Mouse (Mus musculus): ENCODE results near the gene Rassf8.

The Rassf8 gene

DNA sequence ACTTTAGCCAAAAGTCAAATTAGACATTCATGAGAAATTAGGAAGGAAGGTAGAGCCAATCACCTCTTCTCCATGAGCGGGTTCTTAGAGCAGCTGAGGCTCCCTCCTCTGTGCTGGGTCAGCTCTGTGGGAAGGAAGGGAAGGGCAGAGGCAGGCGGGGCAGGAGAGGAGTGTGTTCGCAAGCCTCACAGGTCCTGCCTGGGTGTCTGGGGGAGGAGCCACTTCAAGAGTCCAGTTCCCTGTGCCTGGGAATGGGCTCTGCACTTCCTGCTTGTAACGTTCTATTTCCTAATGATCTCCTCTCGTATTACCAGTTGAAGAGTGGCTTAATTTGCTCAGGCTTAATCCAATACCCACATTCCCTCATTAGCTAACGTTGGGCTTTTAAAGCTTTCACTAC is 32.8 kb downstream of the Rassf8 start:
- DNase-seq (ENCODE audit: low spot score), result peak; percentile 57

DNA sequence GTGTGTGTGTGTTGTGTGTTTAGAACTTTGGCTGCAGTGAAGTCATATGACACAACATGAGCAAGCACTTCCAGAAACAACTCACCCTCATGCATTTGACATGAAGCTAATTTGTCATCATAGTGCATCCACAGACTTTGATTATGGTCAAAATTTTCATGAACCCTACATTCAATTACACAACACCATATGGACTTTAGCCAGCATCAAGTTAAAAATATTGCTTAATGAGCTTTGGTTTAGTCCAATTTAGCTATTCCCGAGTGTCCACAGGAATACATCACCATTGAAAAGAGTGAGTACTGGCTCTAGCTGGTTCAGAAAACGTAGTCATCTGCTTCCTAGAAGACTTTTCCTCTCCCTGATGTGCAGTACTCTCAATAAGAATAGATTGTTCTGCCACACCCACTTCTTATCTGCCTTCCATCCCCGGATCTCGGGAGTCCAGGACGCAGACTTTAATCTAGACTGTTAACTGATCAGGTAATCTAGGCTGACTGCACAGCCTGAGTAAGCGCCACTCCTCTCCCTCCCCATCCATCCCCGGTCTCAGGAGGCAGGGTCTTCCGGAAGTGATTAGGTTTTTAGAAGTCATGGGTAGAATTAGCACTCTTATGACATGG is 33.7 kb downstream of the Rassf8 start:
- no peak for DNase-seq (ENCODE audit: low spot score)

DNA sequence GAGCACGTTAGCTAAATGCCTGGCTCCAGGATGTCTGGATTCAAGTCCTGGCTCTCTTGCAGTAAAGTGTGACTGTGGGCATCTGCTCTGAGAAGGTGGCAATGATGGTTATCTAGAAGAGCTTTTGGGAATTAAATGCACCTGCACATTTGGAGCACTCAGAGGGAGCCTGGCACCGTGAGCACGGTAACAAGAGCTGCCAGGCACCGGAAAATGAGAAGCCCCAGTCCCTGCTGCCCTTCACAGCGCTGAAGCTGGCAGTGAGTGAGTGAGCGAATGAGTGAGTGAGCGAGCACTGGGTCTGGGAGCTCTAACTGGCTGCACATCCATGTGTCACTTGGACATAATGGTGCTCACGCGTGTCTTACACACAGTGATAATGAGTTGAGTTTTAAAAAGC is 34.7 kb downstream of the Rassf8 start:
- DNase-seq (ENCODE audit: low spot score), result no peak

DNA sequence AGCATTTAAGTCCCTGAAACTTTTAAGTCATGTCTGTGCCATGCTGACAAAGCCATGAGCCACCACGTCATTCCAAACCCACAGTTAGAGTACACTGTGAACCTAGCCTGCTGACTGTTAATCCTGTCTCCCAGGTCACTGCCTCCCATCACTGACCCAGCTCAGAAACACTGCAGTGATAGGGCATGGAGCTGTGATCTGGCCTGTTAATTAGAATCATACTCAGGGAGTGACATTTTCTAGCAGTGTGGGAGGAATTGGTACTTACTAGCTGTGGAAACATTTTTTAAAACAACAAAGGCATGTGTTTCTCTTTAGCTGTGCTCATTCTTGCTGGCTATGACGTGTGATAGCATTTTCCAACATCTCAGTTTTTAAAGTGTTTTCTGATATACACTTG is 35.4 kb downstream of the Rassf8 start:
- DNase-seq (ENCODE audit: low spot score), result no peak

DNA sequence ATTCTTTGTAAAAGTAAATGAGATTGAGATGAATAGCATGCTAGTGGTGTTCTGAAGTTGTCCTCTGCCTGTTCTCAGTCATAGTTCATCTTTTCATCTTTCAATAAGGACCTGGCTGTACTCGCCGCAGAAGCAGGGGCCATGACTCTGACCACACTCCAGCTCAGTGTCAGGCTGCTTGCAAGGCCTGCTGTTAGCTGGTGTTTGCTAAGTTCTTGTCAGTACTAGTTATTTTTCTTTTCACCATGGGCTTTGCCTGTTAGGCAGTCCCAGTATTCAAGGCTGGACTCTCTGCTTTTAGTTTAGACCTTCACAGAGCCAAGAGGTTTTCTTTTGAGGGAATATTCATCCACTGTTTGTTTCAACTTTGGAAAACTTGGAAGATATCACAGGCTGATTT is 40.8 kb downstream of the Rassf8 start:
- DNase-seq (ENCODE audit: low spot score), result no peak

DNA sequence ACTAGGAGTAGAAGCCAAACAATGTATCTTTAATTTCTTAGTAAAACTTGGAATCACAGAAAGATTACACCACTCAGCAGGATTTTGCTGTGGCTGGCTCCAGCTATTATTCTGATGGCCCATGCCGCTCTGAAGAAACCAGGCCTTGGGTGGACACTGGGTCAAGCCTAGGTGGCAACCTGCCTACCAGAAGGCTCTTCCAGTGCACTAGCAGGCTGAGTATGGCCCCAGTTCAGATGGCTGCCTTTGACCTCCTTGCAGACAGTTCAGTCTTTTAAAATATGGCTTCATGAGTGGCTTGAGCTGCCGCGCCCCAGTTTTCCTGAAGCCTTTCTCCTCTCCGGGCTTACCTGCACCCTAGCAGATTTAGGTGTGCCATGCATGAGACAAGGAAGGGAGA is 43.2 kb downstream of the Rassf8 start:
- DNase-seq (ENCODE audit: low spot score), result no peak

DNA sequence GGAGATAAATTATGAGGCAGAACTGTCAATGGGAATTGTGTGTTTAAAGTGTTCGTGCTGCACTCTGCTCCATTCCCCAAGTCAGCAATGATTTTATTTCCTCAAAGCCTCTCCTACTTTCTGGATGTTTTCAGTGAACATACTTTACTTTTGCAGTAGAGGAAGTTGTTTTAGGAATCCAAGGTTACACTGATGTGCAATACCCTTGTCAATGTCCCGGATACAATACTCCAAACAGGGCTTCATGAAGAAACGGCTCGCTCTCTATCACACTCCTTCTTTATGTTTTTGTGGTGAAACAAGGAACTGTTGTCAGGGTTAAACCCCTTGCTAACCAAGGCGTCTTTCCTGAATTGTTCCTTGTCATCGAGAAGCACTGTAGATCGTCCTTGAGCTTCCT is 45.8 kb downstream of the Rassf8 start:
- no peak for DNase-seq (ENCODE audit: low spot score)

DNA sequence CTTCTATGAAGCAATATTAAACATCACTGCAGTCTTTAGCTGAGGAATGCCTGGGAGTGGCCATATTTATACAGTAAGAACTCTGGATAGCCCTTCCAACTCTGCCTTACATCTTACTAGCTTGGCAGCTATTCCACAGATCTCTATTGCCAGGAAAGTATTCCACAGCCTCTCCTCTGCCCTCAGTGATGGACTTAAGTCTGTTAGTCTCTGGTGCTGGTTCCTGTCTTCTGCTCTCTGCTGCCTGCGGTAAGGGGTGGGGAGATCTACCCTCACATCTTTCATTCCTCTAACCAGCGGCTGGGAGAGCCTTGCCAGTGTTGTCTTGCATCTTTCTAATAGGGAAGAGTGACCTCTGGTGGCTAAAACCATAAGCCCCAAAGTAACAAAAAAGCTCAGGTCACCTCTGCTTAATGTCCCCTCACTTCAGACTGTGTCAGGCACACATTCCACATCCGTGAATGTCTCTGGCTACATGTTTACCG is 46.6 kb downstream of the Rassf8 start:
- peak; percentile 77 for DNase-seq (ENCODE audit: low spot score)

DNA sequence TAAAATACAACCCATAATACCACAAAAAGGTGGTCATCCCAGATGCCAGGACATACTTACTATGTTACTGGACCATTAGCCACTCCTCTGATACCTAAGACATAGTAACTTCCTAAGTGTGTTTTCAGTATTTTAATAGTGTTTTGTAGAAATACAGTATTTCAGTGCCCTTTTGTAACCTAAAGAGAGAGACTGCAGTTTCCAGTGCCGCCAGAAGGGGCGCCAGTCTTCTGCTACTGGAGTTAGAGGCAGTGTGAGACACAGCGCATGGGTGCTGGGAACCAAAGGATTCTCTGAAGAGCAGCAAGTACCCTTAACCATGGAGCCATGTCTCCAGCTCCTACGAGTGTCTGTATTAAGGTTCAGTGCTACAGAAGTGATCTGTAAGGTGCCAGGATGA is 48.1 kb downstream of the Rassf8 start:
- no peak for DNase-seq (ENCODE audit: low spot score)

DNA sequence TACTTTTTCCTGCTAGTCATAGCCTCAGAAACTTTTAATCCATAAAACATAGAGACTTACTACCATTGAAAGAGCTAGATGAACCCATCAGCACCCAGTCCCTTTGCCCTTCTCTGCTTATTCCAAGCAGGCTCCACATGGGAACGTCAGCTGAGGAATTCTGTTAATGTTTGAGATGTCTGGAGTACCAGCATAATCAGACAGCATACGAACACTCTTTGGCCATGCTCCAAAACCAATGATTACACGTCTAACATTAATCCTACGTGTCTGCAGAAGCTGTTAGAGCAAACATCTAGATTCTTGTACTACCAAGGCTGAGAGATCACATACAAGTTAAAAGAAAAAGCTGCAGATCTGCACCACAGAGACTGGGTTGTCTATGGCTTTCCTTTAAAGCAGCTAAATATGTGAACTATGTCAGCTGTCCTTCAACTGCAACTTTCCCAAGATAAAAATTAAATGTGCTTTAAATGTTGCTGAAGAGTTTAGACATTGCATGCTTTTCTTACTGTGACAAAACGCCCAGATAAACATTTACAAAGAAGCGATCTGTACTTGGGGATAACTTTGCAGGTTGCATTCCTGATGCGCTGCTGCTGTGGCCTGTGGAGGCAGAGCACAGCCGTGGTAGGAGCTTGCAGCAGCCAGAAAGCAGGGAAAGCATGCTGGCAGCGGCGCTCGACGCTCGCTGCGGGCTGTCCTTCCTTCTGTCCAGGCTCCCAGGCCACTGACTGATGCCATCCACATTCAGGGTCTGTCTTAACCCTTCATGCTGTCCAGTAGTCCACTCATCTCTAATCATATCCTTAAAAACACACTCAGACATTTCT is 49.9 kb downstream of the Rassf8 start:
- no peak for DNase-seq (ENCODE audit: low spot score)

DNA sequence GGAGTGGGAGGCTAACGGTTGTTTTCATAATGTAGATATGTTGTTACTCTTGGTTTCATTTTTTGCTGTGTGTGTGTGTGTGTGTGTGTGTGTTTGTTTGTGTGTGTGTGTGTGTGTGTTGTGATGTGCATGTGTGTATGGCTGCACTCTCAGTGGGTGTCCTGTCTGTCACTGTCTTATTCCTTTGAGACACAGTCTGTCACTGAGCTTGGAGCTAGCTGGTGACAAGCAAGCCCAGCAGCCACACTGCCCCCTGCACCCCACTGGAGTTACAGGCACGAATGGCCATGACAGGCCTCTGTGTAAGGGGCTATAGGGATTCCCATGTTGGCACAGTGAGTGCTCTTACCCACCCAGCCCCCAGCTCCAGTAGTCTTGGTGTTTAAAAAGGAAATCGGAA is 51.1 kb downstream of the Rassf8 start:
- DNase-seq (ENCODE audit: low spot score), result no peak

DNA sequence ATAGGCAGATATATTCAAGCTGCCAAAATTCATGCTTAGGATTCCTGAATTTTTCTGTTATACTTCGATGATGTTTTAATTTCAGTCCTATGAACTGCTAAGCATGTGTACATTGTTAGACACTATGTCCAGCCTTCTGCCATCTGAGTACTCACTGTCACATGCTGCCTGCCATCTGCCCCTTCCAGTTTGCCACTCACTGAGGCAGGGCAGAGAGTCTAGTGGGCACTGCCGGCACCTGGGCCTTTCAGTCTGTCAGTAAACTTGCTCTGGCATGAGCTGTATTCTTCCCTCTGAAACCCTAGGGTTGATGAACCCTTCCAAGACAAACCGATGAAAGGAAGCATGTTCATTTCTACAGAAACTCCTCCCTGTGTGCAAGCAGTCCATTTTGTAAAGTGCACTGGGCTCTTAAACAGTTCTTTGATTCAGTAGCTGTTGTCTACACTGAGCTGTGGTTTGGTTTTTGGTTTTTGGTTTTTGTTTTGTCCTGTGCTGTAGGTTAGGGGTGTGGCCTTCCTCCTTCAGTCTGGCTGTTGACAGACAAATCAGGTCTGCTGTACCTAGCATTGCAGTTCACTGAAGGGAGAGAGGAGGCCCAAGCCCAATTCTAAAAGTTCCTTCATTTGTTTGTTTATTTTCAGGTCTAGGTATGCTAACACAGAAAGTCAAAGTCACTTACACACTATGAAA is 55.4 kb downstream of the Rassf8 start:
- no peak for DNase-seq (ENCODE audit: low spot score)

DNA sequence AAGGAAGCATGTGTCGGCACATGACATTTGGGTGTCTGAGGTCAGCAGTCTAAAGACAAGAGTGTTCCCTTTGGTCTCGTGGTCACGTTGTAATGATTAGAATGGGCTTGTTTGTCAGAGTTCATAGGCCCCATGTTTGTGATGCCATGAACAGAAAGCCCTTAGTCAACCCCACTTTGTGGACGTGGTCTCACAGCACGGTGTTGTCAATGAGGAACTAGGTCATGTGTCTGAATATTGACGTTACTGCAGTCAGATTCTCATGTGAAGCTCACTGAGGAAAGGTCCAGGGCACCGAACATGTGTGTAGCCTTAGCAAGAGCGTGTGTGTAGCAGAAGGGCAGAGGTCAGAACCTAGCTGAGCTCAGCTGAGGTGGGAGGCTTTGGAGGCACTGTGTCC is 56.3 kb downstream of the Rassf8 start:
- DNase-seq (ENCODE audit: low spot score), result no peak

DNA sequence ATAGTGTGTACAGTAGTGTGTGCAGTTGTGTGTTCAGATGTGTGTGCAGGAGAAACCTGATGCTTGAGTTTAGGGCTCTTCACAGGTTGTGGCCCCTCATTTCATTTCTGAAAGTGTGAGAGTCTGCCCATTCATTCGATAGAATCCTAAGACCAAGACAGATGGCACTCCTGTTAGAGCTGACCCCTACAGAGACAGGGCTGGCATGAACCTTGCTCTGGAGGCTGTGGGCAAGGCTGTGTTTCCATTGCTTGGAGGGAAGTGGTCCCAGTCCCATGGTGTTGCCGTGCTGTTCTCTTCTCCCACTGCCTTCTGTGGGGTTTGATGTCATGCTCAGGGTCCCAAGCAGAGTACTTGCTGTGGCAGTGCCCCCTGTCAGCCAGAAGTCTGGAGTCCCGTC is 57.7 kb downstream of the Rassf8 start:
- DNase-seq (ENCODE audit: low spot score), result no peak

DNA sequence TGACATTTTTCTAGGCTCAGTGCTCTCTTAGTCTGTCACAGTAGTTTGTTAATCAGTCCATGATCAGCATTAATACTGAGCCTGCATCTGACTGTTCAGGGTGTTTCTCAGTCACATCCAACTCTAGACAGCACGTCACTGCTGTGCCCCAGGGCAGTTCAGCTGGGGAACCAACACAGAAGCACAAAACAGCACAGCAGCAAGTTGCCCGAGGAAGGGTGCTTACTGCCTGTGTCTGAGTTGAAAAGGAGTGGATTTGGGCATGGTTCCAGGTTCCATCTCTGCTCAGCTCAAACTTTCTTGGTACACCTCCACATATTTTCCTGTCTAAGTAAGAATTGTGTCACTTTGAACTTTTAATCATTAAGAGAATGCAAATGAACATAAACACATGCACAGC is 60.2 kb downstream of the Rassf8 start:
- DNase-seq (ENCODE audit: low spot score), result no peak

DNA sequence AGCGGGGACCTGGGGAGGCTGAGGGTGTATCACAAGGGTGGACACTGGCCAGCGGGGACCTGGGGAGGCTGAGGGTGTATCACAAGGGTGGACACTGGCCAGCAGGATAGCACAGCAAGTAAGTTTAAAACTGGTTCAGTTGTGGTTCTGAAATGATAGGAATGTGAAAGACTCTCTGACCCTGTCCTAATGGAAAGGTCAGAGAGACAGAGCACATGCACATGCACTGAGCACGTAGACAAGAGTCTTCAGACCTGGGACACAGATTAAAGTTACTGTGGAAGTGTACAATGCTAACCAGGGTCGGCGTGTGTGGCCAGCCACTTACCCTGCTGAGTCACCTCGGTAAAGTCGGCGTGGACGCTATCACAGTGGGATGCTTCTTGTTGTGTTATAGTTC is 61.4 kb downstream of the Rassf8 start:
- DNase-seq (ENCODE audit: low spot score), result no peak

DNA sequence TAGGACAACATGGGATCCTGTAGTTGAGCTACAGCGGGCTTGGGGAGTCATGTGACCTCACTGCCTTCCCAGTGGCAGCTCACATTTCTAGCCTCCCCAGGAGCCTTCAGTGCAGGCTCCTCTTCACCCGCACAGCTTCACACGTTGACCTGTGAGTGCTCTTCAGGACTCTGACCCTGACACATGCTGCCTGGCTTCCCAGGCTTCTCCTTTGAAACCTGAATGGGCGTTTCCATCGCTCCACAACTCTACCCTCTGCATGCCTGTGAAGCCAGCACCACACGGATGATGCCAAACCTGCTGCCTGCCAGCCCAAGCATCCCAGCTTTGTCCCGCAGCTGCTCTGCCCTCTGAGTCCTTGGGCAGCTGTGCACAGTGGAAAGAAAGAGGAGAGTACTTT is 63.0 kb downstream of the Rassf8 start:
- DNase-seq (ENCODE audit: low spot score), result no peak

DNA sequence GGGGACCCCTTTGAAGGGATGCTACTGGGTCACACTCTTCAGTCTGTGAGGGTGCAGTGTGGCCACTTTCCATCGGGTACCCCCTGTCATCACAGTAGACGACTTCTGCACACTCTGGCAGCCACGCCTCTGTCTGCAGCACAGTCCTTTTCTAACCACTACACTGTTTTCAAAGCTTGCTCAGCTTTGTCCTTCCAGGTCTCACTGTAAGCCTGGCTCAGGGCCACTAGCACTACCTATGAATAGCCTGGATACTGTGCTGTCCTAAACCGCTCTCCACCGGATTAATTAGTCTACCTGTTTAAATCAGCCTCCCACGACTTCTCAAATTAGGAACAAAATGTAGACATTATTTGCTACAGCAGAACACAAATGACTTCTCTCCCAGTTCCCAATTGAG is 63.5 kb downstream of the Rassf8 start:
- no peak for DNase-seq (ENCODE audit: low spot score)

DNA sequence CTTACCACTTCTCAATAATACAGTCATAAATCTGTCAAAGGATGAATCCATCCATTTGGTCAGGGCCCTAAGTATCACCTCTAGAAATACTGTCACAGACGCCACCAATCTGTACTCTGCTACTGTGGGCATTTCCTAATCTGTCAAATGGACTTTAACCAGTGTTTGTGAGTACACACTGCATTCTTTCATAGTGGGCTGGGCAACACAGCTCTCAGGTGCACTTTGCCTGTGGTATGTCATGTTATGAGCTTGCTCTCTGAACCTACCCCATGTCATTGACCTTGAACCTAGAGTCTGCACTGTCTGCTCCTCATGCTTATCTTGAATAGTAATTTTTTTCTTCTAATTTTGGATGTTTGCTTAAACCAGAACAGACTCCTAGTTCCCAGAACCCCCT is 64.6 kb downstream of the Rassf8 start:
- no peak for DNase-seq (ENCODE audit: low spot score)

DNA sequence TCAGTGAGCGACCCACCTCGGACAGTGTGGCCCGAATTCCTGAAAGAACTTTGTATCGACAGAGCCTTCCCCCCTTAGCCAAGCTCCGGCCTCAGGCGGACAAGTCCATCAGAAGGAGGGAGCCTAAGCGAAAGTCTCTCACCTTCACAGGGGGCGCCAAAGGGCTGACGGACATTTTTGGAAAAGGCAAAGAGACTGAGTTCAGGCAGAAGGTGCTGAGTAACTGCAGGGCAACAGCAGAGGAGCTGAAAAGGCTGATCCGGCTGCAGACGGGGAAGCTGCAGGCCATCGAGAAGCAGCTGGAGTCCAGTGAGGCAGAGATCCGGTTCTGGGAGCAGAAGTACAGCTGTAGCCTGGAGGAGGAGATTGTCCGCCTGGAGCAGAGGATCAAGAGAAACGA is 68.7 kb downstream of the Rassf8 start:
- DNase-seq (ENCODE audit: low spot score), result peak; percentile 68

DNA sequence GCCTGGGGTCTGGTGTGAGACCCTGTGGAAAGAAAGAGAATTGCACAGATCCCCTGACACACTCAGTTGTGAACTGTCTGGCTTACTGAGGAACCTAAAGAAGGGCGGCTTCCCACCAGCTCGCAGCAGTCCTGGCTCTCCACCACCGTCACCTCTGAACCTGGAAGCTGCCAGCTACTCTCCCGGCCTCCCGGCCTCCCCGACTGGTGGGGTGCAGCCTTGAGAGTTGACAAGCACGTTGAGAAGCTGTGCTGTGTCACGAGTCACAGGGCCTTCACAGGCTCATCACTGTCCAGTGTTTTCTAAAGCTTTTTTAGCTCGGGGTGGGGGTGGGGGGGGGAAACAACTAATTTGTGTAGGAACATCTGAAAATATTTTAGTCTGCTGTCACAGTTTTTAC is 72.6 kb downstream of the Rassf8 start:
- no peak for DNase-seq (ENCODE audit: low spot score)

DNA sequence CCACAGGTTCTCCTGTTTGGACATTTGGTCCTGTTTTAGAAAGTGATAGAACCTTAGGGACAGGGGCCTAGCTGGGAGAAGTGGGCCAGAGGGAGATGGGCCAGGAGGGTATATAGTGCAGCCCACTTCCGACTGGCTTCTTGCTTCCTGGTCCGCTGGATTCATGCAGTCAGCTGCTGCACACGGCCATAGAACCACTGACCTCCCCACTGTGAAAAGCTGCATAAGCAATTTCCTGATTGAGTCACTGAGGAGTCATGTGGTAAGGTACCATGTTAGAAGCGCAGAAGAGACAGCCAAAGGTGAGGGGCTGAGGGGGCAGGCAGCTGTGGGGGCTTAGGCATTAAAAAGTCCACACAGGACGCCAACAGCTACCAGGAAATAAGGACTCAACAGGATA is 75.7 kb downstream of the Rassf8 start:
- DNase-seq (ENCODE audit: low spot score), result no peak

DNA sequence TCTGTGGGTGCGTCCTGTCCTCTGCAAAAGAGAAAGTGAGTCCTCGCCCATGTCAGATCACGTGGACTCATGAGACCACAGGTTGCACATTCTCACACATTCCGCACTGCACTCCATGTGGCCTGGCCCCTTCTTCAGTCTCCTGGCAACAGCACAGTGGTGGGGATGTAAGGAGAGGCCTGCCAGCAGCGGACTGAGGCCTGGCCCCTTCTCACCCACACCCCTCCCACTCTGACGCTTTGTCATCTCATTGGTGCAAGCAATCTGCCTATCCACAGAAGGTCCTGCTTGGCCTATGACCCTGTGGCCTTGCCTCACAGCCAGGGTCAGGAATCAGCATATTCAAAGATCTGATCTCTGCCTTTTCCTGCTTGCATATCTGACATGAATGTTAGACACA is 76.6 kb downstream of the Rassf8 start:
- DNase-seq (ENCODE audit: low spot score), result peak; percentile 87
